Mouse (Mus musculus): ENCODE results near the gene Brd7. TPM values are rescaled to one million over a fixed set of nuclear protein-coding genes. Genes with fewer than 3 reads are reported as not detected.

Gene Brd7
- polyA plus RNA-seq, 1 experiment, result 34.6 TPM

- H3K4me3 ChIP-seq (ENCODE audit: control insufficient read depth, insufficient read depth, low read length), result no peak overlapping the region
- H3K27ac ChIP-seq (ENCODE audit: control insufficient read depth, insufficient read depth, low read length), result no peak overlapping the region
- no peaks in the 10 kb centered on the region for H3K27me3 ChIP-seq (ENCODE audit: control insufficient read depth, insufficient read depth, low read length)
- DNase-seq, result no peak
- H3K36me3 ChIP-seq (ENCODE audit: control insufficient read depth, insufficient read depth, low read length), result peaks cover 93% of the 10 kb centered on the region
- TF ChIP-seq POLR2A (IDR thresholded peaks at IDR 0.05; ENCODE audit: control insufficient read depth, extremely low read depth, insufficient read depth, low read length, poor library complexity) (no peak), CTCF (IDR thresholded peaks at IDR 0.05; ENCODE audit: borderline replicate concordance, control insufficient read depth, extremely low read depth, insufficient read depth, low read length, poor library complexity) (no peak)
- H3K4me1 ChIP-seq (replicated peaks; ENCODE audit: control insufficient read depth, insufficient read depth, low read length), result no peaks in the 10 kb centered on the region
- 95% methylated on average over 3 of the region's 3 CpGs for WGBS
Observed at GRCm38 (mm10) chr8:88339221-88339620, 22.8 kb downstream of the Brd7 start.

GRCm38 (mm10) chr8:88334975-88335374, 27.0 kb downstream of the Brd7 start:
- H3K4me1 ChIP-seq (replicated peaks; ENCODE audit: control insufficient read depth, insufficient read depth, low read length), result no peaks in the 10 kb centered on the region
- no peak overlapping the region for H3K27ac ChIP-seq (ENCODE audit: control insufficient read depth, insufficient read depth, low read length)
- H3K36me3 ChIP-seq (ENCODE audit: control insufficient read depth, insufficient read depth, low read length), result peaks cover 93% of the 10 kb centered on the region
- H3K4me3 ChIP-seq (ENCODE audit: control insufficient read depth, insufficient read depth, low read length), result no peak overlapping the region
- no peak for DNase-seq
- TF ChIP-seq CTCF (IDR thresholded peaks at IDR 0.05; ENCODE audit: borderline replicate concordance, control insufficient read depth, extremely low read depth, insufficient read depth, low read length, poor library complexity) (no peak), POLR2A (IDR thresholded peaks at IDR 0.05; ENCODE audit: control insufficient read depth, extremely low read depth, insufficient read depth, low read length, poor library complexity) (no peak)
- no peaks in the 10 kb centered on the region for H3K27me3 ChIP-seq (ENCODE audit: control insufficient read depth, insufficient read depth, low read length)
- WGBS, result 94% methylated on average over 3 of the region's 3 CpGs

GRCm38 (mm10) chr8:88334384-88334783, 27.6 kb downstream of the Brd7 start:
- TF ChIP-seq CTCF (IDR thresholded peaks at IDR 0.05; ENCODE audit: borderline replicate concordance, control insufficient read depth, extremely low read depth, insufficient read depth, low read length, poor library complexity) (no peak), POLR2A (IDR thresholded peaks at IDR 0.05; ENCODE audit: control insufficient read depth, extremely low read depth, insufficient read depth, low read length, poor library complexity) (no peak)
- WGBS, result 94% methylated on average over 2 of the region's 2 CpGs
- Histone ChIP-seq H3K36me3 (ENCODE audit: control insufficient read depth, insufficient read depth, low read length) (peaks cover 93% of the 10 kb centered on the region), H3K4me1 (replicated peaks; ENCODE audit: control insufficient read depth, insufficient read depth, low read length) (no peaks in the 10 kb centered on the region), H3K27me3 (ENCODE audit: control insufficient read depth, insufficient read depth, low read length) (no peaks in the 10 kb centered on the region), H3K4me3 (ENCODE audit: control insufficient read depth, insufficient read depth, low read length) (no peak overlapping the region), H3K27ac (ENCODE audit: control insufficient read depth, insufficient read depth, low read length) (no peak overlapping the region)
- no peak for DNase-seq

GRCm38 (mm10) chr8:88330816-88331215, 31.2 kb downstream of the Brd7 start:
- no peak for TF ChIP-seq POLR2A (IDR thresholded peaks at IDR 0.05; ENCODE audit: control insufficient read depth, extremely low read depth, insufficient read depth, low read length, poor library complexity)
- TF ChIP-seq CTCF (IDR thresholded peaks at IDR 0.05; ENCODE audit: borderline replicate concordance, control insufficient read depth, extremely low read depth, insufficient read depth, low read length, poor library complexity), result no peak
- no peak overlapping the region for H3K27ac ChIP-seq (ENCODE audit: control insufficient read depth, insufficient read depth, low read length)
- no peaks in the 10 kb centered on the region for H3K4me1 ChIP-seq (replicated peaks; ENCODE audit: control insufficient read depth, insufficient read depth, low read length)
- 94% methylated on average over 3 of the region's 3 CpGs for WGBS
- no peak for DNase-seq
- no peaks in the 10 kb centered on the region for H3K27me3 ChIP-seq (ENCODE audit: control insufficient read depth, insufficient read depth, low read length)
- H3K4me3 ChIP-seq (ENCODE audit: control insufficient read depth, insufficient read depth, low read length), result no peak overlapping the region
- H3K36me3 ChIP-seq (ENCODE audit: control insufficient read depth, insufficient read depth, low read length), result peaks cover 96% of the 10 kb centered on the region

- H3K4me3 ChIP-seq (ENCODE audit: control insufficient read depth, insufficient read depth, low read length), result no peak overlapping the region
- 94% methylated on average over 6 of the region's 6 CpGs for WGBS
Observed at GRCm38 (mm10) chr8:88328689-88329088, 33.3 kb downstream of the Brd7 start.

GRCm38 (mm10) chr8:88326328-88326727, 35.7 kb downstream of the Brd7 start:
- TF ChIP-seq CTCF (IDR thresholded peaks at IDR 0.05; ENCODE audit: borderline replicate concordance, control insufficient read depth, extremely low read depth, insufficient read depth, low read length, poor library complexity), result no peak
- TF ChIP-seq POLR2A (IDR thresholded peaks at IDR 0.05; ENCODE audit: control insufficient read depth, extremely low read depth, insufficient read depth, low read length, poor library complexity), result no peak
- Histone ChIP-seq H3K27ac (ENCODE audit: control insufficient read depth, insufficient read depth, low read length) (no peak overlapping the region), H3K4me1 (replicated peaks; ENCODE audit: control insufficient read depth, insufficient read depth, low read length) (no peaks in the 10 kb centered on the region), H3K36me3 (ENCODE audit: control insufficient read depth, insufficient read depth, low read length) (peaks cover 62% of the 10 kb centered on the region), H3K27me3 (ENCODE audit: control insufficient read depth, insufficient read depth, low read length) (no peaks in the 10 kb centered on the region), H3K4me3 (ENCODE audit: control insufficient read depth, insufficient read depth, low read length) (no peak overlapping the region)
- no peak for DNase-seq
- WGBS, result 97% methylated on average over 12 of the region's 12 CpGs

More at GRCm38 (mm10) chr8:88328689-88329088, 33.3 kb downstream of the Brd7 start:
- Histone ChIP-seq H3K27ac (ENCODE audit: control insufficient read depth, insufficient read depth, low read length) (no peak overlapping the region), H3K27me3 (ENCODE audit: control insufficient read depth, insufficient read depth, low read length) (no peaks in the 10 kb centered on the region), H3K36me3 (ENCODE audit: control insufficient read depth, insufficient read depth, low read length) (peaks cover 85% of the 10 kb centered on the region), H3K4me1 (replicated peaks; ENCODE audit: control insufficient read depth, insufficient read depth, low read length) (no peaks in the 10 kb centered on the region)
- DNase-seq, result no peak
- TF ChIP-seq CTCF (IDR thresholded peaks at IDR 0.05; ENCODE audit: borderline replicate concordance, control insufficient read depth, extremely low read depth, insufficient read depth, low read length, poor library complexity), result no peak

- TF ChIP-seq POLR2A (IDR thresholded peaks at IDR 0.05; ENCODE audit: control insufficient read depth, extremely low read depth, insufficient read depth, low read length, poor library complexity), result no peak
- TF ChIP-seq CTCF (IDR thresholded peaks at IDR 0.05; ENCODE audit: borderline replicate concordance, control insufficient read depth, extremely low read depth, insufficient read depth, low read length, poor library complexity), result no peak
- no peak for DNase-seq
- Histone ChIP-seq H3K4me3 (ENCODE audit: control insufficient read depth, insufficient read depth, low read length) (no peak overlapping the region), H3K27me3 (ENCODE audit: control insufficient read depth, insufficient read depth, low read length) (no peaks in the 10 kb centered on the region), H3K27ac (ENCODE audit: control insufficient read depth, insufficient read depth, low read length) (no peak overlapping the region), H3K36me3 (ENCODE audit: control insufficient read depth, insufficient read depth, low read length) (peaks cover 57% of the 10 kb centered on the region), H3K4me1 (replicated peaks; ENCODE audit: control insufficient read depth, insufficient read depth, low read length) (no peaks in the 10 kb centered on the region)
- 93% methylated on average over 5 of the region's 5 CpGs for WGBS
Observed at GRCm38 (mm10) chr8:88325795-88326194, 36.2 kb downstream of the Brd7 start.

All from thymus, adult 2 months (tissue).